Mouse (Mus musculus): Measurements from ENCODE around the gene Eml4. TPM values are rescaled to one million over a fixed set of nuclear protein-coding genes. Genes with fewer than 3 reads are reported as not detected.

The Eml4 gene
- polyA plus RNA-seq (2015; fragmentation: Nextera tagmentation; extraction: Ambion mirVana): 7.5 and 10.9 TPM in 2 replicates

GRCm38 (mm10) chr17:83350379-83351091 is at the start of gene Eml4:
TSS of gene Eml4 (plus strand) at chr17:83350931.

GRCm38 (mm10) chr17:83517280-83518015 is 166.7 kb downstream of the Eml4 start, which contains the start of gene Cox7a2l:
TSS of gene Cox7a2l (minus strand) at chr17:83517330.

Other genes starting within 250 kb of the Eml4 start
- gene Pkdcc, start 135.6 kb upstream of the Eml4 start, polyA plus RNA-seq (2015; fragmentation: Nextera tagmentation; extraction: Ambion mirVana): 6.2 and 8.5 TPM in 2 replicates
- gene Cox7a2l, start 166.4 kb downstream of the Eml4 start, polyA plus RNA-seq (2015; fragmentation: Nextera tagmentation; extraction: Ambion mirVana): 112 and 130 TPM in 2 replicates

All from spleen, postnatal 0 days (tissue).